29 mouse cellular contexts compared by ENCODE assay signal in genomic region chrX:57233596-57233995, GRCm38 (mm10). TPM values are rescaled to one million over a fixed set of nuclear protein-coding genes. Genes with fewer than 3 reads are reported as not detected.
DNase-seq lines count a peak whose midpoint lies in the region; ATAC-seq lines count a peak whose summit lies in the region.
"Had no signal": no experiment of that assay in that cellular context is flagged by ENCODE, and none has a peak within 500 bp of the region (broad histone marks: within the 10 kb centered on the region; RNA-seq: fewer than 3 reads in every experiment).

No protein-coding gene starts in this region.

- no peak for ATAC-seq in megakaryocyte-erythroid progenitor cell, adult 5-6 weeks (replicated peaks; ENCODE audit: low FRiP score, low TSS enrichment, poor library complexity, severe bottlenecking)
- ATAC-seq in forebrain, embryonic 11.5 days (replicated peaks; ENCODE audit: low FRiP score), result no peak
- ATAC-seq: forebrain, embryonic 15.5 days; hindbrain, postnatal 0 days had no signal

- no peak overlapping the region for H3K4me2 ChIP-seq in forebrain, embryonic 11.5 days (ENCODE audit: low read depth, low read length, severe bottlenecking)
- H3K4me2 ChIP-seq: embryonic facial prominence, embryonic 15.5 days; forebrain, embryonic 15.5 days; hindbrain, embryonic 13.5 days had no signal

- intact Hi-C loops in left cerebral cortex, postnatal 14 days (cut with DNase I), result no loop called here
- intact Hi-C loops in left cerebral cortex, postnatal 10 days (cut with DNase I), result no loop called here

- no peaks in the 10 kb centered on the region for H3K9me3 ChIP-seq in forebrain, embryonic 11.5 days (ENCODE audit: control insufficient read depth, low read length)
- H3K9me3 ChIP-seq: embryonic facial prominence, embryonic 15.5 days; forebrain, embryonic 10.5 days; forebrain, embryonic 15.5 days; heart, embryonic 10.5 days; hindbrain, embryonic 13.5 days had no signal

- no peak overlapping the region for H3K27ac ChIP-seq in forebrain, embryonic 11.5 days (ENCODE audit: low read depth, low read length)
- H3K27ac ChIP-seq: embryonic facial prominence, embryonic 15.5 days; forebrain, embryonic 10.5 days; forebrain, embryonic 15.5 days; heart, embryonic 10.5 days; hindbrain, embryonic 13.5 days; hindbrain, postnatal 0 days had no signal

- H3K4me3 ChIP-seq in forebrain, embryonic 11.5 days (ENCODE audit: low read depth, low read length), result no peak overlapping the region
- H3K4me3 ChIP-seq: embryonic facial prominence, embryonic 15.5 days; erythroblast, embryonic 14.5 days; forebrain, embryonic 10.5 days; forebrain, embryonic 15.5 days; heart, embryonic 10.5 days; hindbrain, embryonic 13.5 days had no signal

- no peak overlapping the region for H3K9ac ChIP-seq in forebrain, embryonic 11.5 days (ENCODE audit: low read length)
- H3K9ac ChIP-seq: embryonic facial prominence, embryonic 15.5 days; forebrain, embryonic 15.5 days; hindbrain, embryonic 13.5 days had no signal

- no peaks in the 10 kb centered on the region for H3K36me3 ChIP-seq in forebrain, embryonic 11.5 days (ENCODE audit: control insufficient read depth, insufficient read depth, low read length)
- H3K36me3 ChIP-seq: embryonic facial prominence, embryonic 15.5 days; forebrain, embryonic 10.5 days; forebrain, embryonic 15.5 days; heart, embryonic 10.5 days; hindbrain, embryonic 13.5 days had no signal

- no peaks in the 10 kb centered on the region for H3K4me1 ChIP-seq in forebrain, embryonic 11.5 days (replicated peaks; ENCODE audit: control insufficient read depth, insufficient read depth, low read length)
- H3K4me1 ChIP-seq: embryonic facial prominence, embryonic 15.5 days; forebrain, embryonic 10.5 days; forebrain, embryonic 15.5 days; heart, embryonic 10.5 days; hindbrain, embryonic 13.5 days had no signal

- DNase-seq in frontal cortex, adult 2 months (ENCODE audit: extremely low spot score in 1 of 2, low spot score in 1 of 2), result peak; percentile 18 to 46
- DNase-seq in frontal cortex, postnatal 10 days (ENCODE audit: low spot score in 2 of 2), result no peak
- DNase-seq in left cerebral cortex, postnatal 14 days (ENCODE audit: low spot score in 2 of 2), result peak; percentile 11 to 18
- no peak for DNase-seq in left cerebral cortex, postnatal 10 days (ENCODE audit: extremely low spot score in 1 of 2, low spot score in 2 of 2)
- peak; percentile 64 for DNase-seq in brain, adult 2 months (ENCODE audit: low read depth, low spot score)
- DNase-seq in layer of hippocampus, adult 9-11 months, result peak; percentile 40
- no peak for DNase-seq in forebrain, embryonic 11.5 days (ENCODE audit: low spot score)
- DNase-seq: adrenal gland, postnatal 10 days; cerebellum, adult 11-12 months; cerebellum, adult 9-11 months; cerebellum, postnatal 36 days; gastrocnemius, postnatal 10 days; heart, adult 18-20 months; heart, postnatal 10 days; heart, postnatal 4 days had no signal

- 81% methylated on average over 2 of the region's 2 CpGs for WGBS in forebrain, embryonic 11.5 days

- H3K27me3 ChIP-seq in forebrain, embryonic 11.5 days (ENCODE audit: control insufficient read depth, insufficient read depth, low read length), result no peaks in the 10 kb centered on the region
- H3K27me3 ChIP-seq: embryonic facial prominence, embryonic 15.5 days; forebrain, embryonic 15.5 days; hindbrain, embryonic 13.5 days had no signal

RNA-seq across cellular contexts. Expression of gene Cd40lg, which starts 21.7 kb away (rescaled TPM):
- not detected in 2 replicates for polyA plus RNA-seq in frontal cortex, adult 2 months (2012; rRNA removed)
- total RNA-seq in left cerebral cortex, postnatal 14 days (2021), result not detected
- total RNA-seq in left cerebral cortex, postnatal 10 days (2021), result not detected
- not detected in 2 replicates for total RNA-seq in megakaryocyte-erythroid progenitor cell, adult 5-6 weeks (2014; fragmentation: Nextera tagmentation)
- not detected in 2 replicates for total RNA-seq in megakaryocyte-erythroid progenitor cell, adult 5-6 weeks (2017)
- not detected in 2 replicates for polyA plus RNA-seq in forebrain, embryonic 11.5 days (2014; fragmentation: Nextera tagmentation; extraction: Ambion mirVana)
- total RNA-seq: adrenal gland, postnatal 4 days; gastrocnemius, postnatal 10 days; gastrocnemius, postnatal 4 days; heart, postnatal 4 days; hindbrain, postnatal 0 days; MEL had no signal
- polyA plus RNA-seq: C2C12; embryonic facial prominence, embryonic 11.5 days; embryonic facial prominence, embryonic 15.5 days; erythroblast, embryonic 14.5 days; forebrain, embryonic 10.5 days; forebrain, embryonic 15.5 days; heart, embryonic 10.5 days; heart, embryonic 14.5 days; hindbrain, embryonic 13.5 days; hindbrain, postnatal 0 days had no signal

Comparison
In these comparisons a context has a peak if more than half of its experiments do, and no peak if none do; other contexts are left out.
1. DNase-seq: peak in frontal cortex, adult 2 months (2 of 2), left cerebral cortex, postnatal 14 days (2 of 2), brain, adult 2 months (single experiment) and layer of hippocampus, adult 9-11 months (single experiment); none in frontal cortex, postnatal 10 days (0 of 2), left cerebral cortex, postnatal 10 days (0 of 2) and forebrain, embryonic 11.5 days (single experiment).